Mouse (Mus musculus) C2C12 (cell line): ENCODE measurements around the gene Wipf2. TPM values are rescaled to one million over a fixed set of nuclear protein-coding genes. Genes with fewer than 3 reads are reported as not detected.
A peak's percentile ranks its signal among the peaks of the same experiment; 100 is the strongest.

Experiments
- H3K27me3 ChIP-seq: one replicate; pipeline ENCODE4 v1.6.1; 2011; ENCODE audit not compliant: control insufficient read depth, insufficient read depth, insufficient read length
- H3K36me3 ChIP-seq: one replicate; pipeline ENCODE4 v1.6.1; 2011; ENCODE audit not compliant: control insufficient read depth, insufficient read depth
- H3K4me3 ChIP-seq: one replicate; pipeline ENCODE4 v1.5.1; 2011; ENCODE audit warnings: mild to moderate bottlenecking, control low read depth; ENCODE audit not compliant: poor library complexity, insufficient read depth, severe bottlenecking
- H3K79me2 ChIP-seq: one replicate; pipeline ENCODE4 v1.6.1; 2011; ENCODE audit not compliant: control insufficient read depth, insufficient read depth
- H3K79me3 ChIP-seq: one replicate; pipeline ENCODE4 v1.6.1; 2011; ENCODE audit warnings: low read depth, control low read depth
- H3ac ChIP-seq: one replicate; pipeline ENCODE3; 2011; ENCODE audit warnings: low read depth; ENCODE audit not compliant: control insufficient read depth, insufficient read length
- CEBPB ChIP-seq: IDR thresholded peaks from one replicate; pipeline ENCODE4 v1.6.1; 2011; ENCODE audit warnings: low read depth, mild to moderate bottlenecking, control low read depth, moderate library complexity
- CTCF ChIP-seq: IDR thresholded peaks from one replicate; pipeline ENCODE4 v1.5.1; 2011; ENCODE audit not compliant: control insufficient read depth, insufficient read depth, insufficient read length
- FOSL1 ChIP-seq: IDR thresholded peaks from one replicate; pipeline ENCODE4 v1.8.0; 2011; ENCODE audit warnings: mild to moderate bottlenecking, low read length; ENCODE audit not compliant: poor library complexity, insufficient read depth, severe bottlenecking
- MAX ChIP-seq: IDR thresholded peaks from one replicate; pipeline ENCODE4 v1.6.1; 2011; ENCODE audit warnings: mild to moderate bottlenecking, control low read depth
- MYOD1 ChIP-seq: IDR thresholded peaks from one replicate; pipeline ENCODE4 v1.6.1; 2011; ENCODE audit warnings: low read depth; ENCODE audit not compliant: control insufficient read depth, insufficient read length
- MYOG ChIP-seq: IDR thresholded peaks from one replicate; pipeline ENCODE4 v1.6.1; 2011; ENCODE audit not compliant: control insufficient read depth, insufficient read length; ENCODE audit errors: extremely low read depth
- USF1 ChIP-seq: IDR thresholded peaks from one replicate; pipeline ENCODE4 v1.6.1; 2011; ENCODE audit warnings: low read depth, mild to moderate bottlenecking, control low read depth, moderate library complexity
- polyA plus RNA-seq: library from polyadenylated mRNA; unstranded; fragments of >200 nt; fragmentation: generic; extraction: Trizol; gene quantifications from one replicate; pipeline ENCODE4 v1.2.1, GENCODE M21; 2012; ENCODE audit warnings: missing spikeins

The Wipf2 gene
- polyA plus RNA-seq, 1 experiment: 4.5 TPM

DNA sequence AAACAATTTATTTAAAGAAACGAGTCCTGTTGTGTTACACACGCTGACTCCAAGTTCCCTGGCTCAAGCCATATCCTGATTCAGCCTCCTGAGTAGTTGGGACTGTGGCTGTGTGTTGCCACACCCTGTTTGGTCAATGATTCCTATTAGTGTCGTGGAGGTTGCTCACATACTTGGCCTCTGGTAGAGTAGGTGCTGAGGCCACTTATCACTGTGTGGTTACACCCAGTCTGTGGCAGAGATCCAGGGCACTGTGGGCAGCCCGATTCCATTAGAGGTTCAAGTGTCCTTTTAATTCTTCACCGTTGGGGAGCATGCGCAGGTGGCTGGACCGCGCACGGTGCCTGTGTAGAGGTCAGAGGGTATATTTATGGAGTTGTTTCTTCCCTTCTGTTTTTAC is 10.5 kb downstream of the Wipf2 start:
- H3K36me3 ChIP-seq: peaks cover 49% of the 10 kb centered on the region
- no peaks in the 10 kb centered on the region for H3K27me3 ChIP-seq
- H3K79me3 ChIP-seq: peaks cover 36% of the 10 kb centered on the region
- TF ChIP-seq MAX: no peak
- no peak for TF ChIP-seq MYOG
- peak; percentile 38 for TF ChIP-seq CEBPB
- H3K4me3 ChIP-seq: no peak overlapping the region
- H3K79me2 ChIP-seq: peaks cover 88% of the 10 kb centered on the region
- H3ac ChIP-seq: no peak overlapping the region

DNA sequence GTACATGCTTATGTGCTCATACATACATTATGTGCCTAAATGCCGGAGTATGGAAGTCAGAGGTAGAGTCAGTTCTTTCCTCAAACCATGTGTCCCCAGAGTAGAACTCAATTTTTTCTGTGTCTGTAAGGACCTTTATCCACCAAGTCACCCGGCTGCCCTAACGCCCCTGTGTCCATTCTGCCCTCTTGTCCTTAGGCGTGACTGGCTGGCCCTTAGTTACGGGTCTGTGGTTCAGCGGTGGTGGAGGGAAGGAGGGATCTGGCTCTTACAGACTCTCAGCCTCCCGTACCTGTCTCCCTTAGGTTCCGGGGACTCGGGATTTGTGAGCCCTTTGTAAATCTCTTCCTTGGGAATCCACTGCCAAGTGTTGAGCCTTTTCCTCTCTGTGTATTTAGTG is 13.6 kb downstream of the Wipf2 start:
- Histone ChIP-seq H3ac (no peak overlapping the region), H3K36me3 (peaks cover 22% of the 10 kb centered on the region), H3K79me3 (peaks cover 45% of the 10 kb centered on the region), H3K79me2 (peaks cover 85% of the 10 kb centered on the region), H3K4me3 (no peak overlapping the region), H3K27me3 (no peaks in the 10 kb centered on the region)
- TF ChIP-seq MAX (no peak), CEBPB (no peak), USF1 (no peak), MYOG (no peak), CTCF (no peak), FOSL1 (no peak), MYOD1 (no peak)

GRCm38 (mm10) chr11:98887703-98888102 is 24.3 kb downstream of the Wipf2 start:
- H3ac ChIP-seq: no peak overlapping the region
- no peak overlapping the region for H3K4me3 ChIP-seq
- peaks cover 19% of the 10 kb centered on the region for H3K79me2 ChIP-seq
- no peaks in the 10 kb centered on the region for H3K27me3 ChIP-seq
- peaks cover 6% of the 10 kb centered on the region for H3K79me3 ChIP-seq
- TF ChIP-seq MYOD1: no peak
- TF ChIP-seq MAX: no peak
- no peak for TF ChIP-seq CEBPB
- TF ChIP-seq MYOG: no peak
- no peak for TF ChIP-seq USF1
- TF ChIP-seq FOSL1: no peak
- no peak for TF ChIP-seq CTCF
- H3K36me3 ChIP-seq: peaks cover 63% of the 10 kb centered on the region

GRCm38 (mm10) chr11:98889077-98889476 is 25.6 kb downstream of the Wipf2 start:
- peaks cover 5% of the 10 kb centered on the region for H3K79me2 ChIP-seq
- no peak overlapping the region for H3ac ChIP-seq
- H3K4me3 ChIP-seq: no peak overlapping the region
- H3K79me3 ChIP-seq: no peaks in the 10 kb centered on the region
- no peaks in the 10 kb centered on the region for H3K27me3 ChIP-seq
- TF ChIP-seq FOSL1 (no peak), MAX (no peak), MYOD1 (no peak), CTCF (no peak), MYOG (no peak), USF1 (no peak), CEBPB (no peak)
- peaks cover 76% of the 10 kb centered on the region for H3K36me3 ChIP-seq

DNA sequence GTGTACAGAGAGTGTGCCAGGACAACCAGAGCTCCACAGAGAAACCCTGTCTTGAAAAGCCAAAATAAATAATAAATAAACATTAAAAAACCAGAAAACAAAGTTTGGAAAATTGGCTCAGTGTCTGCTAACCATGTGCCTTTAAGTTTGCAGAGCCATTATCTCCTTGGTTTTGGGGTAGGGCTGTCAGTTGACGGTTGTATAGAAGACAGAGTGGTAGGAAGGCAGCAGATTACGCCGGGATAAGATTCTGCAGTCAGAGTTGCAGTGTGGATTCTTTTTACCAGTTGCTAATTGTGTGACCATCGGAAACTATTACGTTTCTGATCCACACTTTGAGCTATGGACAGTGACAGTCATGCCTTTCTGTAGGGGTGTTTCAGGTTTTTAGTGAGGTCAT is 26.5 kb downstream of the Wipf2 start:
- Histone ChIP-seq H3K36me3 (peaks cover 81% of the 10 kb centered on the region), H3K79me3 (no peaks in the 10 kb centered on the region), H3ac (no peak overlapping the region), H3K27me3 (no peaks in the 10 kb centered on the region), H3K79me2 (no peaks in the 10 kb centered on the region), H3K4me3 (no peak overlapping the region)
- no peak for TF ChIP-seq MYOG
- TF ChIP-seq MAX: no peak
- TF ChIP-seq FOSL1: no peak
- no peak for TF ChIP-seq CEBPB
- TF ChIP-seq USF1: no peak

DNA sequence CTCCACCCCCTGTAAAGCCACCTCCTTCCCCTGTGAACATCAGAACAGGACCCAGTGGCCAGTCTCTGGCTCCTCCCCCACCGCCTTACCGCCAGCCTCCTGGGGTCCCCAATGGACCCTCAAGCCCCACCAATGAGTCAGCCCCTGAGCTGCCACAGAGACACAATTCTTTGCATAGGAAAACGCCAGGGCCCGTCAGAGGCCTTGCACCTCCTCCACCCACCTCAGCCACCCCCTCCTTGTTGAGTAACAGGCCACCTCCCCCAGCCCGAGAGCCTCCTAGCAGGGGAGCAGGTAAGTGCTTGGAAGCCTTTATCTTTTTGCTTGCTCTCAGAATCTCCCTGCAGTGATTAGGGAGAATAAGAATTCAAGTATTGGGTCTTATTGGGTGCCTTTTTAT is 29.0 kb downstream of the Wipf2 start:
- Histone ChIP-seq H3K79me2 (no peaks in the 10 kb centered on the region), H3ac (no peak overlapping the region), H3K36me3 (peaks cover 77% of the 10 kb centered on the region), H3K27me3 (no peaks in the 10 kb centered on the region), H3K79me3 (no peaks in the 10 kb centered on the region), H3K4me3 (no peak overlapping the region)
- no peak for TF ChIP-seq CEBPB
- TF ChIP-seq MYOD1: no peak
- no peak for TF ChIP-seq MAX
- no peak for TF ChIP-seq MYOG
- TF ChIP-seq USF1: no peak
